Mouse (Mus musculus) T-cell, adult 66 days (primary cell): Measurements from ENCODE around the gene F5. TPM values are rescaled to one million over a fixed set of nuclear protein-coding genes. Genes with fewer than 3 reads are reported as not detected.

Source experiments
- total RNA-seq, 2 experiments: library from RNA; stranded (reverse); gene quantifications; 3 replicates in 1 of 2; 4 replicates in 1 of 2; pipeline ENCODE4 v1.2.4; 2023

The F5 gene
- under 1 TPM; 0.21 to 0.82 TPM for total RNA-seq

GRCm38 (mm10) chr1:164151387-164152088, at the start of gene F5:
TSS of gene F5 (plus strand) at chr1:164151838.

DNA sequence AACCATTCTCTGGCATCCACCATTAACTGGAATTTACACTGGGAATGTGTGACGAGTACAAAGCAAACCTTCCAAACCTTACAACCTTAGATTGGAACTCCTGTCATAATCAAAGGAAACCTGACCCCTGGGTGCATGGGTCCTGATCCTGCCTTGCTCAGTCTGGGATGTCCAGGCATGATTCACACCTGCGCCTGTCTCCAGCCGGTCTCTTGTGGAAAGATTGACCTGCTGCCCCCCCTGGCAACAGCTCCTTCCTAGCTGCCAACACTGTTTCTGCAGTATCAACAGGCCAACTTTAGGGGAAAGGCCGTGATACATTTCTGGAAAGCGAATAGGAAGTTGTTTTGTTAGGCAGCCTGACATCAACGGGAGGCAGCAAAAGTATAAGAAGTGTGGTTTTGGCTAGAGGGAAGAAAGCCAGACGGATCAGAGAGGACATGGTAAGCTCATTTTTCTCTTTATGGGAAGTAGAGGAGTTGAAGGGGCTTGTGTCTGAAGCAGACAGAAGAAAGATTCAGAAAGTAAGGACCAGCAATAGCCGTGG, 36.6 kb upstream of the F5 start, which contains the start of gene Selp:
Gene Selp (plus strand): TSS at position 318 of the 547 bp plus-strand sequence.

GRCm38 (mm10) chr1:164248465-164249331, 97.1 kb downstream of the F5 start, which contains the start of gene Slc19a2:
TSS of gene Slc19a2 (plus strand) at chr1:164249046.

Other genes with a start within 250 kb of the F5 start
- gene Scyl3, start 222.7 kb upstream of the F5 start, total RNA-seq, result 10 to 100 TPM; 38.1 to 44.6 TPM
- 1 to 10 TPM; 2.0 to 5.5 TPM for gene BC055324, start 157.0 kb upstream of the F5 start, total RNA-seq
- 1 to 10 TPM; 6.7 to 9.6 TPM for gene Mettl18, start 156.9 kb upstream of the F5 start, total RNA-seq
- not detected for gene Sele, start 103.6 kb upstream of the F5 start, total RNA-seq
- 100 to 1,000 TPM; 590 to 641 TPM for gene Sell, start 89.9 kb upstream of the F5 start, total RNA-seq
- gene Selp, start 36.6 kb upstream of the F5 start, total RNA-seq, result 1 to 10 TPM in 1 of 2 experiments, under 1 TPM in 1; 0.47 to 1.2 TPM
- 1 to 10 TPM; 6.1 to 8.5 TPM for gene Slc19a2, start 97.2 kb downstream of the F5 start, total RNA-seq
- gene Ccdc181, start 123.7 kb downstream of the F5 start, total RNA-seq, result 1 to 10 TPM; 4.3 to 4.8 TPM
- gene Nme7, start 152.3 kb downstream of the F5 start, total RNA-seq, result 10 to 100 TPM; 10.2 to 15.6 TPM
- 10 to 100 TPM; 20.9 to 23.5 TPM for gene Blzf1, start 155.7 kb downstream of the F5 start, total RNA-seq